Mouse (Mus musculus): ENCODE measurements around the gene Kcnh4.

DNA sequence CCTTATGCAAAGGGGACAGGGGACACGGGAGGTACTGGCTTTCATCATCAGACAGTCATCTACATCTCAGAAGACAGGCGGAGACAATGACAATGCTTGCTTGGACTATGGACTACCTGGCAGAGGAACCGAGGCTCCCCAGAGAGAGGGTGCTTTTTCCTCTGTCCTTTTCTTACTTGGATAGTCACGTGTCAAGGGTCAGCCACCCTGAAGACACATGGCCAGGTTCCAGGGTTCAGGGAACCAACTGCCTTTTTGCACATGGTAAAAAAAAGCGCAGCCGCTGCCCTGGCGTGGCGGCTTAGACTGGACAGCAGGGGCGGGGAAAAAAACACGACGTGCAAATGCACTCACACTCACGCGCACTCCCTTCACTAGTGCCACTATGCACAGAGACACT is 22.8 kb upstream of the Kcnh4 start:
- TF ChIP-seq POLR2A (IDR thresholded peaks at IDR 0.05; ENCODE audit: insufficient read length, low read depth) (no peak), MAX (IDR thresholded peaks at IDR 0.05; ENCODE audit: low read depth) (no peak), USF1 (IDR thresholded peaks at IDR 0.05; ENCODE audit: low read depth) (no peak), MYOG (IDR thresholded peaks at IDR 0.05; ENCODE audit: control insufficient read depth in 1 of 3, insufficient read depth in 1 of 3, insufficient read length in 2 of 3, low read depth in 2 of 3) (no peak), TCF12 (IDR thresholded peaks at IDR 0.05; ENCODE audit: insufficient read depth, poor library complexity, severe bottlenecking) (no peak), CEBPB (IDR thresholded peaks at IDR 0.05; ENCODE audit: insufficient read depth, poor library complexity, severe bottlenecking) (no peak), E2F4 (IDR thresholded peaks at IDR 0.05; ENCODE audit: insufficient read depth) (no peak), POLR2AphosphoS2 (IDR thresholded peaks at IDR 0.05; ENCODE audit: insufficient read length, low read depth) (no peak), REST (IDR thresholded peaks at IDR 0.05; ENCODE audit: insufficient read depth, insufficient read length) (no peak), MYOD1 (IDR thresholded peaks at IDR 0.05; ENCODE audit: control insufficient read depth in 1 of 3, insufficient read length in 2 of 3, low read depth in 2 of 3) (no peak), SRF (IDR thresholded peaks at IDR 0.05; ENCODE audit: control insufficient read depth, insufficient read length, low read depth) (no peak)

All from myocyte (in vitro differentiated cells).